Mouse (Mus musculus): ENCODE measurements at regions not wholly inside any gene's neighbourhood (a gene's known extent, or its start where the extent isn't known, plus 50 kb on each side); places are given as distances from the start of the nearest gene placed in this dataset.
"Not testable (repeated sequence)": the region's sequence is repeated elsewhere in the genome, so short reads cannot be mapped to it uniquely, and the experiment has no call there.

DNA sequence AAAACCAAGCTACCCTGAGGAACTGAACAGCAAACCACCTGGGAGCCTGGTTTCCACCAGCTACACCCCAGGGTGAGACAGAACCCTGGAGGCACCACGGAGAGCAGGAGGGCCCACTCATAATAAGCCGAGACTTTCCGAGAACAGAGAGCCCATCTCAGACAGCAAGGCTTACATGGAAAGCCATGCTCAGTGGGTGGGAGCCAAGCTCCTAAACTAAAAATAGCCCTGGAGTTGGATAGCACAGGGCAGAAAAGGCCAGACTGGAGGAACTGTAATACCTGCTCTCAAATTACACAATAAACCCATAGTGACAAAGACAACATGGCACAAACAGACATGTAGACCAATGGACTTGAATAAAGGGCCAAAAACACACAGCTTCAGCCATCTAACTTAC lies 69.9 kb downstream of the Fbxo4 start:
- ATAC-seq: no peak

DNA sequence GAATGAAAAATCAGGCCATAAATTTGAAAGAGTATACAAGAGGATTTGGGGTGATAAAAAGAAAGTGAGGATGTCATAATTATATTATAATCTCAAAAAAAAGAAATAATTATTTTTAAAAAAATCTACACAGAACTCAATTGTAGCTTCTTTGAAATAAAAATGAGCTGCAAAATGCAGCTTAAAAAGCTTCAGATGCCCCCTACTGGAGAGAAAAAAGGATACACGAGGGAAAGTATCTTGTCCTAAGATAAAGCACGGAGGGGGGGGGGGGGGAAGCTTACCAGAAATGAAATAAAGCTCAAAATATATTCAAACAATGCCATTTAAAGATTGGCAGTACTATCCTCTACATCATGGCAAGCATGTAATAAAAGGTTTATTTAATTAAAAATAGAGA lies 70.7 kb downstream of the Fbxo4 start:
- peak; percentile 38 for ATAC-seq

DNA sequence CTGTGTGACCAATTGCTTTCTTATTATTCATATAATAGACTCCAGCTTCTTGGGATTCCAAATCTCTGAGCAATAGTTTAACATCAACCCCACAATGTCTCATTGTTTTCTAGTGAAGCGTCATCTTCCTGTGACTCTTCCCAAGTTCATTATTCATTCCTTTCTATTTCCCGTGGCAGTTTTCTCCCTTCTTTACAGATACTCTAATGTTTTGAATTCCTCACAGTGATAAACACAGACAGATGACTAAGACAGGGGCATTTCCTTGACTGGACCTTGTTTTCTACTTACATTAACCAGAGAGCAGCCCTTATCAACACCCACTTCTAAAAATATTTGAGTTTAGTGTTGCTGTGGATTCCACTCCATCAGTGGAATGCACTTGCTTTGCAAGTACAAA lies 73.8 kb downstream of the Fbxo4 start:
- ATAC-seq: no peak

DNA sequence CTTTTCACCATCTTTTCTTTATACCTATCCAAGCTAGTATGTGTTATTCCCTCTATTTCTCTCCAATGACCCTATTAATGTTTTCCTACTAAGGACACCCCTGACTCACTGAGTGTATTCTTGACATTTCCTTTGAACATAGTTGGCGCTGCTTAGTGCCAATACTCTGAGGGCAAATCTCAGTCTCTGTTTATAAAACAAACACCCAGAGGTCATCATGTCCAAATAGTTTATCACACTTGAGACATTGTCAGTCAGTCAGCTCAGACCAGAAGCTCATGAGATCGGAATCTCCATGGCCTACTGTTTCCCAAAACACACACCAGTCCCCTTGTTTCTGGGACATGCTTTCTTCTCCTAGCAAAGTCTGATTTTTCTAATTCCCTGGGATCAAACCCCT lies 100.9 kb downstream of the Fbxo4 start:
- ATAC-seq: no peak

DNA sequence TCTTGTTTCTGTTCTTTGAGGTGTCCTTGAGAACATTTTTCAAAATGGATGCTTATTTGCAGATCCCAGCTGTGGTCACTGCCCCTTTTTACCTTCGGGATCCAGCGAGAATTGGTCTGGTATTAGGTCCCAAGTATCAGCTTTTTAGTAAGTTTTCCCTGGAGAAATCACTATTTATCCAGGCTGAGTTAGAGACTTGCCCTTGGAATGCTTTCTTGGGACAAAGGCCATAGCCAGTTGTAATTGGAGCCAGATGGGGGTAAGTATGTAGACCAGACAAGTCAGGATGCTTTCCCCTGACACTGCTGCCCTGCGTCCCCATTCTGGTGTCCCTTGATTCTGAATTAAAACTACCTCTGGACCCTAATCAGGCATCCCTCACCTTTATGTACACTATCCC lies 101.9 kb downstream of the Fbxo4 start:
- no peak for ATAC-seq

DNA sequence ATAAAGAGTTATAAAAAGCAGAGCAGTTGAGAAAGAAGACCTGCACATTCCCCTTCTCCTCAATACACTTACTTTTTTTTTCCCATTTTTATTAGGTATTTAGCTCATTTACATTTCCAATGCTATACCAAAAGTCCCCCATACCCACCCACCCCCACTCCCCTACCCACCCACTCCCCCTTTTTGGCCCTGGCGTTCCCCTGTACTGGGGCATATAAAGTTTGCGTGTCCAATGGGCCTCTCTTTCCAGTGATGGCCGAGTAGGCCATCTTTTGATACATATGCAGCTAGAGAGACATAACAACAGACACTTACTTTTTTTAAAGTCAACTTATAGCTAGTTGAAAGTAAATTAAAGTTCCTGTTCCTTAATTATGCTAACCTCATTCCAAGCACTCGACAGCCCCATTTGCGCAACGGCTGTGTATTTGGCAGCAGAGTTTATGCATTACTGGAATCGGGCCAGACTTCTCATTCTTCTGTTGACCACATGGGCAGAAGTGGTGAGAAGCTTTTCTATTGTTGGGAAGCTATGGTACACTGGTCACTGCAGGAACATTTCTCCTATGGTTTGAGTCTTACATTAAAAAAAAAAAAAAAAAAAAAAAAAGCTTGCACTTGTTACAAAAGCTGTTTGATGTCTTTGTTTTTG lies 104.0 kb downstream of the Fbxo4 start:
- ATAC-seq: not testable (repeated sequence)

DNA sequence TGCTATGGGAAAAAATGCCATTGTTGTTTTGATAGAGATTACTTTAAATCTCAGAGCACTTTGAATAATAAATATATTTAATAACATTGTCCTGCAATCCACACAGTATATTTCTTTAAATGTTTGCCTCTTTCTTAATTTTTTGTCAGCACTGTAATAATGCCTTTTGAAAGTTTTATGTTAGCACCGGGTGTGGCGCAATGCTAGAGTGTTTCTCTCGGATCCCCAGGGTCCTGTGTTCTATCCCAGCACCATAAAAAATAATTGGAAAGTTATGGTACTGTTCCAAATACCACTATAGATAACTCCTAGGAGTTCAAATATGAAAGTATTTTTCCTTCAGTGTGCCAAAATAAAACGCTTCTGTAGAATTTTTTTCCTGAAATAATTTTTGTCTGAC lies 147.6 kb downstream of the Fbxo4 start:
- ATAC-seq: no peak

DNA sequence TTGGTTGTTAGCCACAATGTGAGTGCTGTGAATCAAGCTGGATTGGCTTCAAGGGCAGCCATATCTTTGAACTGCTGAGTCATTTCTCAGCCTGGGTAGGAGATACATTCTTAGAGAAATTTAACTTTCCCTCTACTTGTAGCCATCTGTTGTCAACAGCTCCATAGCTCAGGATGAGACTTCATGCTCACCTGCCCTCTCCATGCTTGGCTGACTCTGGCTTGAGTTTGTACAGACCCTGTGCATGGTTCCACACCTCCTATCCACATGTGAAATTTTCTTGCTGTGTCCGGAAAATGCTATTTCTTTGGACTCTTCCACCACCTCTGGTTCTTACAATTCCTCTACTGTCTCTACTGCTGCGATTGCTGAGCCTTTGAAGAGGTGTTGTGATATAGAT lies 173.9 kb downstream of the Fbxo4 start:
- ATAC-seq: no peak

DNA sequence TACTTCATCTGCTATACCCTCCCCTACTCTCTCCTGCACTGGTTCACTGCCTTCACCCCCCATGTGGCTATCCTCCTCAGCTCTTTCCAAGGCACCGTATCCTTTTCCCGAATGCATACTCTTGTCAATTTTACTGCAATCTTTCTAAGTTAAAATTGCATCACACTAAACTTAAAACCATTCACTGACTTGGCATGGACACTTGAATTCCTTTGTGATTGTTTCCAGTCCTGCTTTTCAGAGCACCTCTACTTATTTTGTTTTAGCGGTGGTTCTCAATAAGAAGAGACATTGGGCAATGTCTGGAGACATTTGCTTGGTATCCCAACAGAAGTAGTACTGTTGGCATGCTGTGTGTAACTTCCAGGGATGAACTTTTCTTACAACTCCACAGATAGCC lies 192.6 kb upstream of the Ghr start:
- no peak for ATAC-seq

DNA sequence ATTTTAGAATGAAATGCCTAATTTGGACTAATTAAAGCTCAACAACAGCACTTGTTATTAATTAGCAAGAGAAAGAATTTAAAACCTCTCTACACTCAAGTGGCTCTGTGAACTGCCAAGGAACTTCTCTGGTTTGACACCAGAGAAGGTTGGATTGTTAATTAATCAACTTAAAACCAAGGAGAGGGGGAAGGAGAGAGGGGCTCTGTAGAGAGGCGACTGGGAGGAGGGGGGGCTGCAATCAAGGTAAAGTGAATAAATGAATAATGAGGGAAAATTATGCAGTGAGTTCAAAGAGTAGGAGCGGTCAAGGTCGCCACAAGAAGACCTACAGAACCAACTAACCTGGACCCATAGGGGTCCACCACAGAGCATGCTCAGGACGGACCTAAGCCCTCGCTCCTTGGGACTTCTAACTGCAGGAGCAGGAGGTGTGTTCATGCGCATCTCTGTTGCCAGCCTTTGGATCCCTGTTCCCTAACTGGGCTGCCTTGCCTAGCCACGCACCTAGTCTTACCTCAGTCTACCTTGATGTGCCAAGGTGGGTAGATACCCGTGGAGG lies 189.0 kb upstream of the Ghr start:
- ATAC-seq: no peak

DNA sequence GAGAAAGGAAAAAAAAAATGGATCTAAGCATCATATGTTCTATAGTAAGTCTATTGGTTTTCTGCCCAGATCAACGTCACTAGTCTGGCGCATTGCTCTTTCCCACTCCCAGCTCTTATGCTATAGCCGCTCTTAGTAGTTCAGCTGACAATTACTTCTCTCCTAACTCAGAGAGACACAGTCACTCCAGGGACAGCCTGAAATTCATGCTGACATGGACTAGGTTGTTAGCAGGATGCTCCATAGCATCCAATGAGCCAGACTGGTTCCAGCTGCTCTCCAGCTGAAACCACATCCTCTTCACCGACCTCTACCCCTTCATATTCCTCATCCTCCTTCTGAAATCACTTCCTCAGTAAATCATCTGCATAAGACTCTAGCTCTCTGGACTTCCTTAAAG lies 187.0 kb upstream of the Ghr start:
- no peak for ATAC-seq

DNA sequence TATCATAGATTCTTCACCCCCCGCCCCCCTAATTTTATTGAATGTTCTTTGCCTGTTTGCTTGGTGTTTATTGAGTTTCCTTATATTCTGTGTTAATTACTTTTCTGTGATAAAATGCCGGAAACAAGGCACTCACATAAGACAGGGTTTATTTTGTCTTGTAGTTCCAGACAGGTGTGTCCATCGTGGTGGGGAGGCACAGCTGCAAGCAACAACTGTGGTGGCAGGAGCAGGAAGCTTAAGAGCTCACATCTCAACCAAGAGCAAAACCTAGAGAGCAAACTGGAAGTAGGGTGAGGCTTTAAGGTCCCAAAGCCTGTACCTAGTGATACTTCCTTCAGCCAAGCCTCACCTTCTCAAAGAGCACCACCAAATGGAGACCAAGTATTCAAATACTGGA lies 181.4 kb upstream of the Ghr start:
- ATAC-seq: no peak

DNA sequence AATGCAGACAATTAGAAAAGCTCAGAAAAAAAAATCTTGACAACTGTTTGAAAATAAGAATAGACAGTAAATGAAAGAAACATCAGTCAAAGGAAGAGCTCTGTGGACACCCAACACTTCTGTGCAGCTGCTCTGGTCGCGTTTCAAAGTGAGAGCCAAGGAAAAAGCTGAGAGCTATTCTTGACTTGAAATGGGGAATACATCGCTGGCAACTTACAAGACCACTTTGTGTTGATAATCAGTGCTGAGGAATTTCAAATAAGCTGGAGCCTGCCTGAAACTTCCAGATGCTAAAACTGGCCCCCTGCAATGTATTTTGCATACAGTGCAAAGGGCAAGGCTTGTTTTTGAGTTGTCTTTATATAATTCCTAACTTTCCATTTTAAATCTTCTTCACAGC lies 177.1 kb upstream of the Ghr start:
- no peak for ATAC-seq

DNA sequence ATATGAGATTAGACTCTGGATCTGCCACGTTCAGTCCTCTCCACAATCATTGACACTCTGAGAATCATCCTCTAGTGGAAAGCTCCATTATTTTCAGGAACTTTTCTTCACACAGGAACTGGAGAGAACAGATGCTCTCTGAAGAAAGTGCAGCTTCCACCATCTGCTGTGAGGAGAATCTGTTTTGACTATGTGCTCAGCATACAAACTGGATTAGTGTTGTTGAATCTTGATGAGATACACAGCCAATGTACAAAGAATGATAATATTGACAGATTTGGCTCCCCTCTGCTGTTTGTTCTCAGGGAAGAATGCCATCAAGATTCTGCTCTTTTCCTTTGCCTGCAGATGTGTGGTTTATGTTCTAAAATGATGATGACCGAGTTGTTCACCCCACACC lies 172.3 kb upstream of the Ghr start:
- no peak for ATAC-seq

DNA sequence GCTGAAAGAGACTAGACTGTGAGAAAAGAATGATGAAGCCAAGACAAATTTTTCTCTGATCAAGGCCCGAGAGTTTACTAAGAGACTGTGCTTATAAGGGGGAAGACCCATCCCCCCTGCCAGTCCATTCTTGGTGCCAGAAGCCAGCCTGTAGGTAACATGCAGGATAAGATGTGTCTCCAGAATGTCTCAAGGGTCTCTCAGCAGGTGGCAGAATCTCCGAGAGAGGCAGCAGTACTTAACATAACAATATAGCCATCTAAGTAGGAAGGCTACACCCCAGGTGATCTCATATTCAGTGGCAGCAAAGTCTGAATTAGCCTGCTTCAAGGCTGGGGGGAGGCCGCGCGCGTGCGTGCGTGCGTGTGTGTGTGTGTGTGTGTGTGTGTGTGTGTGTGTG lies 164.8 kb upstream of the Ghr start:
- not testable (repeated sequence) for ATAC-seq

DNA sequence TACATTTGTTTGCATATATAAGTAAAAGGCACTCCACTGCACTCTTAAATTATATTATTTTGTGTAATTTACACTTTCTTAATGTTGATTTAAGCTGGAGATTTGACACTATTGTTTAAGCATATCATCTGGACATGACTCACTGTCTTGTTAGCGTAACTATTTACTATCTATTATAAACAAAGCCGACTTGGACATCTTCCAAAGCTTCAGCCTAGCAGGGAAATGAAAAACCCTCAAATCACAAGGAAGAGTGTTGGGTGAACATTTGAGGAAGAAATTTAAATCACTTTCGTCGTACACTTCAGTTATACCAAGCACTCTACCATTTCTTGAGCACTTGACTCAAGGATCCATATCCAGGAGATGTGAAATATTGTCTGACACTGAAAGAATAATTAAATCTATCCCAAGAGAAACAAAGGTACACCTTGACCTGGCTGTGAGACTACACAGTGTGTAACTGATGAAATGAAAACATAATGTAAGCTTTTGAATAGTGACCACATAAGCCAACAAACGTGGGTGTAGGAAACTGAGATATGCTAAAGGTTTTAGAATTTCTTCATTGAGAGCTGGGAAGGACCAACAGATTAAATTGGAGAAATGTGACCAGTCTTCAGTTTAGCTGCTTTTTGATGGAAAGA lies 160.0 kb upstream of the Ghr start:
- ATAC-seq: no peak

DNA sequence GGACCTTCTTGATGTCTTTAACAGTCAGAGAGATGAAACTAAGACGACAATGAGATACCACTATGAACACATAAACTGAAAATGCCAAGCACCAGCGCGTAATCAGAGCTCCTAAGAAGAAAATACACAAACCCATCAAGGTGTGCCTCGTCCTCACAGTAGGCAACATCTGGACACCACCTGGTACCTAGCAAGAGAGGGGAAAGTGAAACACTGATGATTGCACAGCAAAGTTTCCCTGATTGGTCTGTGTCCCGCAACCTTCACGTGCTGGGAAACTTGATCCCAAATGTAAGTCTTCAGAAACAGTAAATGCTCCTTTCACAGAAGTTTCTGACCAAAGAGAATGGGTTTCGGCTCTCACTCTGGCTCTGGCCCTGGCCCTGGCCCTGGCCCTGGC lies 158.9 kb upstream of the Ghr start:
- no peak for ATAC-seq

DNA sequence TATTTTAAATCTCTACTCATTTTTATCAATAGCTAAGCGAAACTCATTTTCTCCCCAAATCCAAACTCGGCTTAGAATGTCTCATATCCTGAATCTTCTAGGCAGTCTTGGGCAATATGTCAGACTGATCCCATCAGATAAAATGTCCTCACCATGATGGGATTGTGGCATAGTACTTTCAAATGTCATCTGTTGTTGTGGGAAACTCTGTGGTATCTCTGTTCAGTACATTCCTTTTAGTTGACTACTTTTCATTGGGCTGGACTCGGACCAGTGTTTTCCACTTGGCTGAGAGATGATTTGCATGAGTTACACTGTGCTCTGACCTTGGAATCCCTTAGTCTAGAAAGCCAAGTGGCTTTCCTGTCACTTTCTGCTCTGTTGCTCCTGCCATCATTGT lies 141.9 kb upstream of the Ghr start:
- no peak for ATAC-seq

DNA sequence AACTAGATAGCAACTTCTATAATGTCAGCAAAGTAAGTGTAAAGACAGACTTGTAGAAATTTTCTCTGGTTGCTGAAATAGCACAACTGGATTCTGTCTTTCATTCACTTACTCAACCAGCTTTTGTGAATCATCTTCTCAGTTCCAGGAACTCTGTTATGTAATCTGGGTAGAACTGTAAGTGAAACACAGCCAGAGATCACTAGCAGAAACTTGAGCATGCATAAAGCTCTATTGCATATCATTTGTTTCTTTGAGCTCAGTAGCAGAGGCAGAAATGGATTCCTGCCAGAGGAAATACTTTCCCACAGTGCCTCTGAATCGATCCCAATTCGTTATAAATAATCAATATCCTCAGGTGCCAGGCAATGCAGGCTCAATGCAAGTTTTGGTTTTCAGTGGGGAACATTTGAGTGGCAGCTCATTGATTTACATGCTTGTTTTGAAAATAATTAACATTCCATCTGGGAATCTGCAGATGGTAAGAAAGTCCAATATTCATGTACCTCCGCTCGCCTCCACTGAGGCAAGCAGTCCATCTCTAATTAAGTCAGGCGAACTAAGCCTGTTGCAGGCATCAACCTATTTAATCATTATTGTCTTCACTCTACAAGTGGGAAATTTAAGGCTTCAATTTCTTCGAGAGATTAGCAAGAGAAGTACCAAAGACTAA lies 137.5 kb upstream of the Ghr start:
- ATAC-seq: no peak

DNA sequence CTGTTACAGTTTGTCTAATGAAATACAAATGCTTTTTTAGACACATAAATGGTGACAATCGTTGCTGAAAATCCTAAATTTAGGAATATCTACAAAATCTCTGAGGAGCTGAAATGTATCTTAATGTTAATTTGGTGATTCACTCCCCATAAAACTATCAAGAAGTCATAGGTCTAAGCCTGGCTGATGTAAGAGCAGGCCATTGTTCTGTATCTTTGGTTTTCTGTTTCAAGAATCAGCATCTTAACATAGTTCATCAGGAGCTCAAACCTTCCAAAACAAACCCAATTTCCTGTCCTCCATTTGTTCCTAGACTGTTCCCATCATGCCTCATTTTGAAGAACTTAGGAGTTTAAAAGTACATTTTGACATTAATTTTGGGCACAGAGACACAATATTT lies 128.5 kb upstream of the Ghr start:
- no peak for ATAC-seq

DNA sequence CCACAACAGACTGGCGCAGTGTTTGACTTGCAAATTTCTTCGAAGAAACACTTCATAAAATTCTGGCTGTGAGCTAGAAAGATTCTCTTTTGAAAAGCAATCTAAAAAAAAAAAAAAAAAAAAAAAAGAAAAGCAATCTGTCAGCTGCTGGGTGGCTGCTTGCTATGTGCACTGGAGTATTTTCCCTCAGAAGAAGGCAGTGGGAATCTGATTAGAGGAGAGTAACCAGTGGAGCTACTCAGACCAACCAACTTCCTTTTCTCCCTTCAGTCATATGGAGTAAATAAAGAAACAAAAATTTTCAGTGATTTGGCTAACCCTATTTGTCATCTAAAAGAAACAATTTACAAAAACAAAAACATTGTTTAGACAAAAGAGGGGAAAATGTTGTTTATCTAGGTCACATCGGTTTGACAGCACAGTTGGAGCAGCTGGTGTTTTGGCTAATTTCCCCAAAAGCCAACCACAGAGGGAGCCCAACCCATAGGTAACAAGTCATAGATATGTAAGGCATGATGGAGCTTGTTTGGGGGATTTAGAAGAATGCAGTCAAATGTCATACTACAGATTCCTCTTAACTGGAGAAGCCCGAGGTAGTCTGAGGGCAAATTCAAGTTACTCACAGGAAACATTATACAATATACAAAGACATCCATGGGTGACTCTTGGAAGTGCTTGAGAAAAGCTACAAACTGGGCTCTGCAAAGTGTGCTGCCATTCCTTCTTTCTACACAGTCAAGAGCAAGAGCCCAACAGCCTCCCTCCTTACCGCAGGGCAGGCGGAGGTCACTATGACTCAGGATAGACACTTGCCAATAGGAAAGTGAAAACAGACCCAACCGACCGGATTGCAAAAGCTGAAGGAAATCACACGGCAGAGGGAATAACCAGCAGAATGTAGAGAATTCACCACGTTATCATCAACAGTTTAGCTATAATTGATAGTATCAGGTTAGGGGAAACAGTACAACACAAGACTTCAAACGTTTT lies 124.1 kb upstream of the Ghr start:
- no peak for ATAC-seq

DNA sequence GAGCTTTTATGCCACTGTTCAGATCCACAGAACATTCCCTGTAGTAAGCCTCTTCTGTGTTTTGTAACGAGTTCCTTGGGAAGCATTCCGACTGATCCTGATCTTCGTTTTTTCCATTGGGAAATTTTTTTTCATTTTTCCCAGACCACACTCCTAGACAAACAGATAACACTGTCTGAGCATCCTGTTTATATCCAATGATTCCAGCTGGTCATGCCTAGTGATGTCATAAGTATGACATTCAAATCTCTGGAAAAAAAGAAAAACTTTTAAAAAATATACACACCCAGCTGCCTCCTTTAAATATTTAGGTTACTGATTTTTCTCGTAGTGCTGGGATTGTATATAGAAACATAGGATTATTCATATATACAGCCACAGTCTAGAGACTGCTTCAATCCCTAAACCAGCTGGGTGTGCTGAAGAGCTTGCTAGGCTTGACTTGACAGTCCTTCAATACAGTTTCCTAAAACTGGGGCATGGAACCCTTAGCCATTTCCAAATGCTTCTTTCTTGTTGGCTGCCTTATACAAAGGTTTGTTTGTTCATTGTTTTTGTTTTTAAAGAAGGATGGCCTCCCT lies 116.0 kb upstream of the Ghr start:
- ATAC-seq: no peak

DNA sequence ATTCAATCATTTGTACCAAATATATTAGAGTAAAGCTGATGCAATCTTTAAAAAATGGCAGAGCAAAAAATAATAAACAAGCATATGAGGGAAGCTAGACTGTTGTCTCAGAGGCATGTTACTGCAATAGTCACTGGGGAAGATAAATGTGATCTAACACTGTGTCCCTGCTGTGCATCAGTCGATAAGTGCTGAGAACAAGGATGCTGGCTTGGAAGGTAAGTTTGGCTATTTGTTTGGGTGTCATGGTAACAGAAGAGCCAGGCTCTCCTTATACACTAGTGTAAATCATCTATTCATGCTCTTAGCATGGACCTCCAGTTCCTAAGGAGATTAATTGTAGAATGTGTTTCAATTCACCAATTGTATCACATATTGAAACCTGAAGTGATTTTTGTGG lies 102.0 kb upstream of the Ghr start:
- ATAC-seq: no peak

Measured in inflammation-experienced regulatory T-cells, adult 6 months (primary cell).